Mouse (Mus musculus): ENCODE measurements around the gene Entr1. TPM values are rescaled to one million over a fixed set of nuclear protein-coding genes. Genes with fewer than 3 reads are reported as not detected.

The Entr1 gene
- polyA plus RNA-seq, 1 experiment from 2014 or later, result 89.1 TPM

DNA sequence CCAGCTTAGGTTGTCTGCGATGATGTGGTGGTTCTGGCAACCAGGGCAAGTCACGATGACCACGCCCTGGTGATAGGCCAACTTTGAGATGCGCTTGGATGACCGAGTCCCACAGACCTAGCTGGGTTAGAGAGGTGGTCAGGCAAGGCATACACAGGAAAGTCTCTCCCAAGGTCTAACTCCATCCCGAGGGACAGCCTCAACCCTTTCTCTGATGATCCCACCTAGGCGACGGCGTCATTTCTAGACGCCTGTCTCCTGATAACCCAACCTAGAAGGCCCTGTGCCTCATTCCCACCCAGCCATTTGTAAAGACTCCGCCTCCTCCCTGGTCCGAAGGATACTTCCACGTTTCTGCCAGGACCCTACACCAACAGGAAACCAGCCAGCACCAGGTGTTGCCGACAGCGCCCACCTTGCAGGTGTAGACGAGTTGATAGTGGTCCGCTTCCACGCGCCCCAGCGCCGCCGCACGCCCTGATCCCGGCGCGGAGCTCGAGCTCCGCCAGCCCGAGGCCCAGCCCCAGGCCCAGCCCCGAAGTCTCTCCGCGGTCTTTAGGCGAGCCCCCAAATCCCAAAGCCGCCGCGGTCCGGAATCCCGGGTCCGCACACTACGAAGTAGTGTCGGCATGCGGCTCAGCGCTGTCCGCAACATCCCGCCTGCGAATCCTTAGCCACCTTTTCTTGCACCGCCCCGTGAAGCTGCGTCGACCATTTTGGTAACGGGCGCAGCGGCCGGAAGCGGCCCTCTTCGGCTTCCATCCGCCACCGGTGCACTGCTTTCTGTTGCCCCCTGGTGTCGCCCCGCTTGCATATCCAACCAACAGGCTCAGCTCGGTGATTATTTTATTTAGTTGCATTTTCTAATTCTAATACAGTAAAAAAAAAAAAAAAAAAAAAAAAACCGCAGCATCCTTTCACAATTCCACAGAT is 37.5 kb downstream of the Entr1 start, which contains the start of gene Dnlz:
Gene Dnlz (minus strand): TSS at position 753 of the 933 bp plus-strand sequence.
- H3K9me3 ChIP-seq (replicated peaks; ENCODE audit: control insufficient read depth, low read length), result no peaks in the 10 kb centered on the region
- peak within 1 kb of the TSS; percentile 66 for H3K27ac ChIP-seq (ENCODE audit: low read depth, low read length)
- H3K27me3 ChIP-seq (ENCODE audit: control insufficient read depth, insufficient read depth, low read length), result no peaks in the 10 kb centered on the region
- H3K4me3 ChIP-seq (ENCODE audit: low read depth, low read length), result peak within 1 kb of the TSS; percentile 70
- H3K4me1 ChIP-seq (ENCODE audit: control insufficient read depth, insufficient read depth, low read length), result peaks cover 25% of the 10 kb centered on the region
- H3K4me2 ChIP-seq, result peak within 1 kb of the TSS; percentile 95
- WGBS (ENCODE audit: insufficient replicate concordance), result 2% methylated on average over 62 of the region's 62 CpGs
- ATAC-seq (replicated peaks; ENCODE audit: insufficient number of reproducible peaks, low FRiP score, low TSS enrichment), result peak; percentile 63; the same call in 1 of the 2 replicates
- H3K36me3 ChIP-seq (ENCODE audit: control insufficient read depth, insufficient read depth, low read length), result peaks cover 8% of the 10 kb centered on the region
- H3K9ac ChIP-seq (ENCODE audit: low read depth, low read length), result peak within 1 kb of the TSS; percentile 87

GRCm38 (mm10) chr2:26348241-26348640 is 40.9 kb downstream of the Entr1 start:
- Histone ChIP-seq H3K9me3 (replicated peaks; ENCODE audit: control insufficient read depth, low read length) (no peaks in the 10 kb centered on the region), H3K9ac (ENCODE audit: low read depth, low read length) (no peak overlapping the region), H3K27me3 (ENCODE audit: control insufficient read depth, insufficient read depth, low read length) (no peaks in the 10 kb centered on the region), H3K4me3 (ENCODE audit: low read depth, low read length) (no peak overlapping the region), H3K4me1 (ENCODE audit: control insufficient read depth, insufficient read depth, low read length) (peaks cover 25% of the 10 kb centered on the region), H3K27ac (ENCODE audit: low read depth, low read length) (peak overlapping the region; percentile 18; the same call in 1 of the 2 replicates), H3K36me3 (ENCODE audit: control insufficient read depth, insufficient read depth, low read length) (peaks cover 26% of the 10 kb centered on the region), H3K4me2 (no peak overlapping the region)
- WGBS (ENCODE audit: insufficient replicate concordance), result 54% methylated on average over 6 of the region's 6 CpGs
- ATAC-seq (replicated peaks; ENCODE audit: insufficient number of reproducible peaks, low FRiP score, low TSS enrichment), result no peak

DNA sequence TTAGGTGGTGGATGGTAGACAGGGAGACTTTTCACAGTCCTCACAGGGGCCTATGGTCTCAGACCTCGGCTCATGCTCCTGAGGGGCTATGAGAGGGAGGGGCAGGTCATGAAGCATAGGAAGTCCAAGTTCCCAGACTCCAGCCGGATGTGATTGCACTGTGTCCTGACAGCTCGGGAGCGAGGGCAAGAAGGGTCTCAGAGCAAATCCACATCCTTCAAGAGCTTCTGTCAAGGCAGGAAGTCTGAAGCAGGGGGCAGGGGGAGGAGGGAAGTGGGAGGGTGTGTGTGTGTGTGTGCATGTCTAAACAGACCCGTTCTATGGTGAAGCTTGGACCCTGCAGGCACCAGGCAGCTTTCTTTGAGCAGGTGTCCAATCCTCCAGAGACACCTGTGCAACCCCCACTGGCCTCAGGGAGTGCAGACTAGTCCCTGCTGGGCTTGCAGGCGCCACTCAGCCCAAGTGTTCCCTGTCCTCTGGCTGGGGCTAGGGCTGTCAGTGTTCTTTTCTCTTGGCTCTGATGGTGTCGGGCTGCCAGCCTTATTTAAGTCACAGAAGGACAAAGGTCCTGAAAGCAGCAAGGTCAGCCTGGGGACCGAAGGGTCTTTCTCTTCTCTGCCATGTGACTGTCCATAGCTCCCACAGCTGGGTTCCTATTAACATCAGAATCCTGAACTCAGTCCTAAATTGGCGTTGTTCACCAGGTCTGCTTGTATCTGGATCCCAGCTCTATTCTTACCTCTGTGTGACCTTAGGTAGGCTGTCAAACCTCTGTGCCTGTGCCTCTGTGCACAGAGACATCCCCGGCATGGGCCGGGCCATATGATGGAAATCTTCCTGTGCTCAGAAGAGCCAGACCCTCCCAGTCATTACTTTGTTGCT is 46.3 kb downstream of the Entr1 start:
- H3K27ac ChIP-seq (ENCODE audit: low read depth, low read length), result peak overlapping the region; percentile 92
- H3K4me3 ChIP-seq (ENCODE audit: low read depth, low read length), result no peak overlapping the region
- H3K27me3 ChIP-seq (ENCODE audit: control insufficient read depth, insufficient read depth, low read length), result no peaks in the 10 kb centered on the region
- no peaks in the 10 kb centered on the region for H3K9me3 ChIP-seq (replicated peaks; ENCODE audit: control insufficient read depth, low read length)
- peaks cover 26% of the 10 kb centered on the region for H3K4me1 ChIP-seq (ENCODE audit: control insufficient read depth, insufficient read depth, low read length)
- H3K4me2 ChIP-seq, result no peak overlapping the region
- peaks cover 28% of the 10 kb centered on the region for H3K36me3 ChIP-seq (ENCODE audit: control insufficient read depth, insufficient read depth, low read length)
- 54% methylated on average over 11 of the region's 11 CpGs for WGBS (ENCODE audit: insufficient replicate concordance)
- peak overlapping the region; percentile 52 for H3K9ac ChIP-seq (ENCODE audit: low read depth, low read length)
- no peak for ATAC-seq (replicated peaks; ENCODE audit: insufficient number of reproducible peaks, low FRiP score, low TSS enrichment)

GRCm38 (mm10) chr2:26342044-26342443 is 47.1 kb downstream of the Entr1 start:
- ATAC-seq (replicated peaks; ENCODE audit: insufficient number of reproducible peaks, low FRiP score, low TSS enrichment), result no peak
- peak overlapping the region; percentile 52 for H3K9ac ChIP-seq (ENCODE audit: low read depth, low read length)
- peaks cover 26% of the 10 kb centered on the region for H3K4me1 ChIP-seq (ENCODE audit: control insufficient read depth, insufficient read depth, low read length)
- H3K9me3 ChIP-seq (replicated peaks; ENCODE audit: control insufficient read depth, low read length), result no peaks in the 10 kb centered on the region
- WGBS (ENCODE audit: insufficient replicate concordance), result 54% methylated on average over 10 of the region's 10 CpGs
- peak overlapping the region; percentile 92 for H3K27ac ChIP-seq (ENCODE audit: low read depth, low read length)
- peaks cover 26% of the 10 kb centered on the region for H3K36me3 ChIP-seq (ENCODE audit: control insufficient read depth, insufficient read depth, low read length)
- H3K4me3 ChIP-seq (ENCODE audit: low read depth, low read length), result no peak overlapping the region
- H3K4me2 ChIP-seq, result peak overlapping the region; percentile 14; the same call in 1 of the 2 replicates
- no peaks in the 10 kb centered on the region for H3K27me3 ChIP-seq (ENCODE audit: control insufficient read depth, insufficient read depth, low read length)

DNA sequence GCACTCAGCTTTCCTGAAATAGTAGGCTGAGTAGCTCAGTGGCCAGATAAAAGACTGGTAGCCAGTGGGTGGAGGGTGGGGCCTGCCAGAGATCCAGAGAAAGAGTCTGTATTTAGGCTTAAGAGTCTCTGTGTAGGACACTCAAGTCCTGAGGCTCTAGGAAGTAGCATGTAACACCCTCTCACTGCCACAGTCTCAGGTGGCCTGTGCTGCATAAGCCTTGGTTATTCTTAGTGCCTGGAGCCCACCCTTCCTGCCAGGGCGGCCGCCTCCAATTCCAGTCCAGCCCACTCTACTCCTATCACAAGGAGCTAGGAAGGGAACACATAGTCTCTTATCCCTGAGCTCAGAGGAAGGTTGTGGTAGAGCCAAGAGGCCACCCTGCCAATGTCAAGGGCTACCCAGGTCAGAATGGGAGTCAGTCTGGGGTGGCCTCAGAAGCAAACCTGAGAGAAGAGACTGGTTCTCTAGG is 47.6 kb downstream of the Entr1 start:
- H3K4me1 ChIP-seq (ENCODE audit: control insufficient read depth, insufficient read depth, low read length), result peaks cover 26% of the 10 kb centered on the region
- H3K36me3 ChIP-seq (ENCODE audit: control insufficient read depth, insufficient read depth, low read length), result peaks cover 21% of the 10 kb centered on the region
- 74% methylated on average over 2 of the region's 2 CpGs for WGBS (ENCODE audit: insufficient replicate concordance)
- ATAC-seq (replicated peaks; ENCODE audit: insufficient number of reproducible peaks, low FRiP score, low TSS enrichment), result peak; percentile 50; the same call in 1 of the 2 replicates
- no peak overlapping the region for H3K4me3 ChIP-seq (ENCODE audit: low read depth, low read length)
- peak overlapping the region; percentile 14 for H3K4me2 ChIP-seq
- peak overlapping the region; percentile 46 for H3K9ac ChIP-seq (ENCODE audit: low read depth, low read length)
- H3K9me3 ChIP-seq (replicated peaks; ENCODE audit: control insufficient read depth, low read length), result no peaks in the 10 kb centered on the region
- H3K27me3 ChIP-seq (ENCODE audit: control insufficient read depth, insufficient read depth, low read length), result no peaks in the 10 kb centered on the region
- H3K27ac ChIP-seq (ENCODE audit: low read depth, low read length), result peak overlapping the region; percentile 92

DNA sequence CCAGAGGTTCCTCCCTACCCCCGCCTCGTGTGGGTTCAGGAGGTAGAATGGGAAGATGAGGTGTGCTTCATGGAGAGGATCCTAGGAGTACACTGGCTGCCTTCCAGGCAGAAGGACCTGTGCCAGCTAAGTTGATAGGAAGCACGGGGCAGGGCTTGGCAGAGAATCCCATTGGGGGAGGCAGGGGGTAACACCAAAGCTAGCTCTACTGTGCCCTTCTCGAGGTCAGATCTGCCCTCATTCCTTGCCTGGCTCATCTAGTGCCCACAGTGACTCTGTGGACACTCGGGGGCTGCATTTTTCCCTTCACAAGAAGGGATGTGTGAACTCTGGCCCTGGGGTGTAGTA is 49.9 kb downstream of the Entr1 start:
- no peak overlapping the region for H3K4me3 ChIP-seq (ENCODE audit: low read depth, low read length)
- H3K9ac ChIP-seq (ENCODE audit: low read depth, low read length), result no peak overlapping the region
- H3K4me1 ChIP-seq (ENCODE audit: control insufficient read depth, insufficient read depth, low read length), result peaks cover 26% of the 10 kb centered on the region
- ATAC-seq (replicated peaks; ENCODE audit: insufficient number of reproducible peaks, low FRiP score, low TSS enrichment), result no peak
- H3K27ac ChIP-seq (ENCODE audit: low read depth, low read length), result no peak overlapping the region
- WGBS (ENCODE audit: insufficient replicate concordance), result 81% methylated on average over 5 of the region's 5 CpGs
- no peaks in the 10 kb centered on the region for H3K27me3 ChIP-seq (ENCODE audit: control insufficient read depth, insufficient read depth, low read length)
- H3K36me3 ChIP-seq (ENCODE audit: control insufficient read depth, insufficient read depth, low read length), result peaks cover 5% of the 10 kb centered on the region; the same call in 1 of the 2 replicates
- H3K4me2 ChIP-seq, result no peak overlapping the region
- H3K9me3 ChIP-seq (replicated peaks; ENCODE audit: control insufficient read depth, low read length), result no peaks in the 10 kb centered on the region

- Histone ChIP-seq H3K9me3 (replicated peaks; ENCODE audit: control insufficient read depth, low read length) (no peaks in the 10 kb centered on the region), H3K4me2 (no peak overlapping the region), H3K9ac (ENCODE audit: low read depth, low read length) (no peak overlapping the region), H3K4me1 (ENCODE audit: control insufficient read depth, insufficient read depth, low read length) (peaks cover 26% of the 10 kb centered on the region), H3K27me3 (ENCODE audit: control insufficient read depth, insufficient read depth, low read length) (no peaks in the 10 kb centered on the region), H3K4me3 (ENCODE audit: low read depth, low read length) (no peak overlapping the region), H3K27ac (ENCODE audit: low read depth, low read length) (no peak overlapping the region), H3K36me3 (ENCODE audit: control insufficient read depth, insufficient read depth, low read length) (peaks cover 5% of the 10 kb centered on the region; the same call in 1 of the 2 replicates)
- 90% methylated on average over 8 of the region's 13 CpGs for WGBS (ENCODE audit: insufficient replicate concordance)
- ATAC-seq (replicated peaks; ENCODE audit: insufficient number of reproducible peaks, low FRiP score, low TSS enrichment), result no peak
These were observed 50.6 kb downstream of the Entr1 start for GRCm38 (mm10) chr2:26338302-26339203.
